Mouse (Mus musculus): Measurements from ENCODE around the gene Ina.
A peak's percentile ranks its signal among the peaks of the same experiment; 100 is the strongest.
"Not testable (repeated sequence)": the region's sequence is repeated elsewhere in the genome, so short reads cannot be mapped to it uniquely, and the experiment has no call there.

The Ina gene

DNA sequence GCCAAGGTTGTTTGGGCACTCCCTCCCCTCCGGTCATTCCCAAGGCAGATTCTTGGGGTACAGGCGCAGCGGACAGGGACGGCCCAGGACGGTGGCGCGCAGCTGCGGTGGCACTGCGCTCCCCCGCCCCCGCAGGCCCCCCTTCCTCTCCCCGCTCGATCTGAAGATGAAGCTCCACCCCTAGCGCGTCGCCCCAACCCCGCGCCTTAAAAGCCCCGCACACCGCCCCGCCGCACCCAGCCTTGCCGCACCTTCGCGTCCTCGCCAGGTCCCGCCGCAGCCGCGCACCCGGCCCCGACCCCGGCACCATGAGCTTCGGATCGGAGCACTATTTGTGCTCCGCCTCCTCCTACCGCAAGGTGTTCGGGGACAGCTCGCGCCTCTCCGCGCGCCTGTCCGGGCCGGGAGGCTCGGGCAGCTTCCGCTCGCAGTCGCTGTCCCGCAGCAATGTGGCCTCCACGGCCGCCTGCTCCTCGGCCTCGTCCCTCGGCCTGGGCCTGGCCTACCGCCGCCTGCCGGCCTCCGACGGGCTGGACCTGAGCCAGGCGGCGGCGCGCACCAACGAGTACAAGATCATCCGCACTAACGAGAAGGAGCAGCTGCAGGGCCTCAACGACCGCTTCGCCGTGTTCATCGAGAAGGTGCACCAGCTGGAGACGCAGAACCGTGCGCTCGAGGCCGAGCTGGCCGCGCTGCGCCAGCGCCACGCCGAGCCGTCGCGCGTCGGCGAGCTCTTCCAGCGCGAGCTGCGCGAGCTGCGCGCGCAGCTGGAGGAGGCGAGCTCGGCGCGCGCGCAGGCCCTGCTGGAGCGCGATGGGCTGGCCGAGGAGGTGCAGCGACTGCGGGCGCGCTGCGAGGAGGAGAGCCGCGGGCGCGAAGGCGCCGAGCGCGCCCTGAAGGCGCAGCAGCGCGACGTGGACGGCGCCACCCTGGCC, at the start of gene Ina, which contains the start of gene Nt5c2:
TSS of gene Ina (plus strand) at position 252 of the 935 bp plus-strand sequence.
TSS of gene Nt5c2 (minus strand) at position 707 of the 935 bp plus-strand sequence.
- no peak for DNase-seq (ENCODE audit: low read depth in 1 of 2, low spot score in 2 of 2)

DNA sequence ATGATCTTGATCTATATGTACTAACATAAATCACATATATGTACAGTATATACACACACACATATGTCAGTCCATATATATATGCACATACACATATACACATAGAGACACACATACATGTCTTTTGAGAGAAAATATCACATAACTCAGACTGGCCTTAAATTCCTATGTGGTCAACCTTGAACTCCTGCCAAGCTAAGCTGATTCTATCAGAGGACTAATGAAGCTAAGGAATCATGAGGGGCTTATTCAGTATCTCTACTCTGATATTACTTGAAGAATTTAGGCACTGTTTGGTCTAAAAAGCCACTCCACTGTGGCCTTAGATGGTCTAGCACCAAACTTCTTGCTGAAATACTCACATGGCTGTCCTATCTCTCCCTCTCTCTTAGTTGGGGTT, 49.0 kb upstream of the Ina start:
- no peak for DNase-seq (ENCODE audit: low read depth in 1 of 2, low spot score in 2 of 2)

DNA sequence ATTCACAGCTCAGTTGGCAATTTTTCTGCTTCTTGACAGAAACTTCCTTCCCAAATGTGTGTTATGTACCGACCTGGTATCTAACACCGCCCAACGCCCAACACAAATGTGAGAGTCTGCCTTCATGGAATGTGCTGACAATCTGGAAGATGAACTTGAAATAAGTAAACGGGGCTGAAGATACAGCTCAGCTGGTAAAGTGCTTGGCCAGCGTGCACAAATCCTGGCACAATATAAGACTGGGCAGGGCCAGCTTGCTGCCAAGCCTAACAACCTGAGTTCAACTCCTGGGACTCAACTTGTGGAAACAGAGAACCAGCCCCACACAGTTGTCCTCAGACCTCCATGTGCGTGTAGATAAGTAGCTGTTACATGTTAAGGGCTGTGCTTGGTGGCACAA, 48.2 kb upstream of the Ina start:
- DNase-seq (ENCODE audit: low read depth in 1 of 2, low spot score in 2 of 2) = no peak

DNA sequence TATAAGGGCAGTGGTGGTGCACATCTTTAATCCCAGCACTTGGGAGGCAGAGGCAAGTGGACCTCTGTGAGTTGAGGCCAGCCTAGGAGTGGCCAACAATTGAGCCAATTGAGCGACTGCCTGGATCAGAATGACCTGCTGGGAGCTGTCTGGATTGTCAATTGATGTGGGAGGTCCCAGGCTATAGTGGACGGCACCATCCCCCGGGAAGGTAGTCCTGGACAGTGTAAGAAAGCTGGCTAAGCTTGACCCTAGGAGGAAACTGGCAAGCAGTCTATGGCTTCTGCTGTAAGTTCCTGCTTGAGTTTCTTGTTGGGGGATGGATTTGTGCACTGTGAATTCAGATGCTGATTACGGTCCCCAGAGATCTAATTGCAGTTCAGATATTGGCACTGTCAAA, 46.6 kb upstream of the Ina start:
- no peak for DNase-seq (ENCODE audit: low read depth in 1 of 2, low spot score in 2 of 2)

DNA sequence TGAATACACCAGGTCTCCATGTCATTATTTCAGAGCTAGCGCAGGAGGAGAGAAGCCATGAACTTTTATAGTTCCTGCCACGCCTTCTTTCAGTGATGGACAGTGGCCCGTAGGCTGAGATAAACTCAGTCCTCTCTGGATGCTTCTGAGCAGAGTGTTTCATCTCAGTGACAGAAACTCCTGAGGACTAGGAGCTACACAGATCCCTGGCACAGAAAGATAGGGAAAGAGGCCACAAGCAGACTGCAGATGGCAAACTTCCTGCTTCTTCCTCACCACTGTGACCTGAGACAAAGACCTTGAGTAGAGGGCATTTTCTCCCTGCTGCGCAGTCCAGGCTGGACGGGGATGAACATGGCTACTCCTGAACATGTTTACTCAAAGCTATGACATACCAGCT, 45.7 kb upstream of the Ina start:
- no peak for DNase-seq (ENCODE audit: low read depth in 1 of 2, low spot score in 2 of 2)

DNA sequence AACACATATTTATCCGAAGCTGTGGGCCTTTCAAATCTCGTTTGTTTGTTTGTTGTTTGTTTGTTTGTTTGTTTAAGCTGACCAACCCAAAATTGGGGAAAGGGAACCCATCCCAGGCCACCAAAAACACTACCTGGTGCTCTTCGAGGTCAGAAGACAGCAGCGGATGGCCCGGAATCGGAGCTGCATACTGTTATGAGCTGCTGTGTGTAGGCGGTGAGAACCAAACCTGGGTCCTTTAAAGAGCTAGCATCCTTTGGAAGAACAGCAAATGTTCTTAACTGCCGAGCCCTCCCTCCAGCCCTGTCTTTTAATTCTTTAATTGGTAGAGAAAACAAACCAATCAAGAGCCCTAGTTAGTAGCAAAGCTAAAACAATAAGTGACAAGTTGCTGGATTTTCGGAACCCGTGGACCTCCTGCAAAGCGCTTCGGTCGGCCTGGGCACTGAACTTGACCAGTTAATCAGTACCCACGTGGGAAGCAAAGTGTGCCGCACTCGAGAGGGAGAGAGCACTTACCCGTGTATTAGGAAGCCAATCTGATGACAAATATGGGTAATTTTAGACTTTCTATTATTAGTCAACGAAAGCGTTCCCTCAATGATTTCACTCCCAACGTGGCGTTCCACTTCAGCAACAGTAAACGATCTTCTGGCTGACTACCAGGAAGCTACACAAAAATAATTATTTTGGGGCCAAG, 45.1 kb upstream of the Ina start:
- no peak for DNase-seq (ENCODE audit: low read depth in 1 of 2, low spot score in 2 of 2)

DNA sequence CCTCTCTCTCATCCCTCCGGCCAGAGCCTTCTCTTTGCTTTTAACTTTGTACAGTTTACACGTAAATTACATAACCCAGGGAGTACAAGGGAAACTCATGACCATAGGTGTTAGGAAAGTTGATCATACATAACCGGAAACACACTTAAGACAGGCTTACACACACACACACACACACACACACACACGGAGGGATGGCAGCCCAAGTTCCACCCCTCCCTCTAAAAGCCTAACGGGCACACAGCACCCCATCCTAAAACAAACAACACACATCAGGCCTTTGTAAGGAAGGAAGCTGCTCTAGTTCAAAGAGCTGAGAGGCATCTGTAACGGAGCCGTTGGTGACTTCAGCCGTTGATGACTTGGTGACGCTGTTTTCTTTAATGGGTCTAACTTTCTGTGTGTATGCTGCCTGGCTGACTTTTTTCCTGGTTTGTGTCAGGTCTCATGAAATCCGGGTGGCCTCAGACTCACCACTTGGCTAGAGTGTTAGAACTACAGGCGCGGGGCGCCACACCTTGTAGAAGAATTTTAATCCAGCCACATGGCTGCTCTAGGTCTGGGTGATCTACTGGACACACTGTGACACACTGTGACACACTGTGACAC, 44.3 kb upstream of the Ina start:
- DNase-seq (ENCODE audit: low read depth in 1 of 2, low spot score in 2 of 2) = no peak

DNA sequence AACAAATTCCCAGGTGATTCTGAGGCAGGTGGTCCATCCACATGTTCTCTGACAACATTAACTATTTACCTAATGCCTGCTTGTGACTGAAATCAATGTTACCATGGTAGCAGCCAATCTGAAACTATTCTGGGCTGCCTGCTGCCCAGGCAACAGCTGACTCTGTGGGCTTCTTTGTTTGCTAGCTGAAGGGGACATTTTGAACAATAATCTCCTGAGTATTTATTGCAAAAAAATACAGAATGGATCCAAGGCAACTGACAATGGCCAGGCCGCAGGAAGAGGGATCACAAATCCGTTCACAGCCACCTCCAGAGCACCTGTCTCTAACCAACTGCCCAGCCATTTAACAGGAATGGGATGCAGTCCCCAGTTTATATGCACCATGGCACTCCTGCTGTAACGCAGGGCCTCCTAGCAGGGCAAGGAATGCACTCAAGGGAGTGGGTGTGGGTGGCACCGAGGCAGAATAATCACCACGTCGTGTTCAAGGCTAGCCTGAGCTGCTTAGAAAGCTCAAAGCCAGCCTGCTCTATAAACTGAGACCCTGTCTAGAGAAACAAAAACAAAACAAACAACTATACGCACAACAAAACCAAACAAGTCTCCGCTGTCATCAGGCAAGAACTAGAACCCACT, 43.3 kb upstream of the Ina start:
- DNase-seq (ENCODE audit: low read depth in 1 of 2, low spot score in 2 of 2) = no peak

DNA sequence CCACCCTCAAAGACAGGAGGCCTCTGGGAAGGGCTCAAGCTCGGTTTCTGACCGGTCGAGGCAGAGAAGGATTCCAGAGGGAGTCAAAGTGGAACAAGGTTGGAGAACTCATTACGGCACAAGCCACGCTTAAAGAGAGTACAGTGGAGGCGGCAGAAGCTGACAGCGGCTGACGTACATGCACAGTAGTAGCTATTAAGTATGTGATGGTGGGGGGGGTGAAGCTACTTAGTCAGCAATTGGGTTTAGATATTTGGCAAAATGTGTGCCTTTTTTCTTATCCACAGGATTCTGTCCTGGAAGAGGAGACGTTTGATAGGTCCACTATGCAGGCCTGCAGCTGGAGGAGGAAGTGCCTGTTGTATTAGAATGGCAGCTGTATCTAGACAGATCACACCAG, 42.8 kb upstream of the Ina start:
- no peak for DNase-seq (ENCODE audit: low read depth in 1 of 2, low spot score in 2 of 2)

DNA sequence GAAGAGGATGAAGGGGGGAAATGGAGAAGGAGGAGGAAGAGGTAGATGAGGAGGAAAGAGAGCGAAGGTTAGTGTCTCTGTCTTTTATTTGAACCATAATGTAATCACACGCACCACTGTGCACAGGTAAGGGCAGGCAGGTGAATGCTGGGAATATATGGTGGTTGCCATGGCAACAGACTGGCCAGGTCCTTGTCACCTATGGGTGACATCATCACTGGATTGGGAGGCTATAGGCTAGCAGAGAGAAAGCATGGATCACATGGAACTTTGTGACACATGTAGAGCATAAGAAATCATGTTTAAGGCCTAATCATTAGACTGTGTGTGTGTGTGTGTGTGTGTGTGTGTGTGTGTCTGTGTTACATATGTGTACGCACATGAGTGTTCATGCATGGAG, 42.3 kb upstream of the Ina start:
- DNase-seq (ENCODE audit: low read depth in 1 of 2, low spot score in 2 of 2) = no peak

DNA sequence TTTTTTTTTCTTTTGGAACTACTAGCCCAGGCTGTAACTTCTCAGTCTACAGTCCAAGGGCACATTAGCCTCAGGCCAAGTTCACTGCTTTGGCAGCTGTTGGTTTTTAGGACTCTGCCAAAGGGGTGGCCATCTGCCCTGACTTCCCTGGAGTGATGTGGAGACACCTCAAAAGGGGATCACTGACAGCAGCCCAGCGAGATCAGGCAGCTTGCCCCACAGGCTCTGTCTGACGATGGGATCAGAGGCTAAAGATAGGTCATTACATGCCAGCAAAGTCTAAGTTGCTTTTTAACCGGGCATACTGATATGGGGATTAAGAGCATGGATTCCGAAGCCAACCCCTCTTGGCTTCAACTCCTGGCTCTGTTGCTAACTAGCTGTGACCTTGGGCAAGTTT, 38.9 kb upstream of the Ina start:
- DNase-seq (ENCODE audit: low read depth in 1 of 2, low spot score in 2 of 2) = no peak

DNA sequence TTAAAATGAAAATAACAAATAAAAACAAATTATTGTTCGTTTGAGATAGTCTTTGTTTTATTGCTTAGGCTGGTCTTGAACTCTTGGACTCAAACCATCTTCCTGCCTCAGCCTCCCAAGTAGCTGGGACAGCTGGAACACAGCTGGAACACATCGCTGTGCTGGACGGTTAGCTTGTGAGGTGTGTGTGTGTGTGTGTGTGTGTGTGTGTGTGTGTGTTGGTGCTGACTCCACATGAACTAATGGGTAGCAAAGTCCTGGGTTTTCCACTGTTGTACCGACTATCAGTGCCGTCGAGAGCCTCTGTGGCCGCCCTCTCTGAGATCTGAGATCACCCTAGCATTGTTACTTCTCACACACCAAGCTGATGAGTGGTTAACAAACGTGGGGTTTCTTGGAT, 38.5 kb upstream of the Ina start:
- no peak for DNase-seq (ENCODE audit: low read depth in 1 of 2, low spot score in 2 of 2)

DNA sequence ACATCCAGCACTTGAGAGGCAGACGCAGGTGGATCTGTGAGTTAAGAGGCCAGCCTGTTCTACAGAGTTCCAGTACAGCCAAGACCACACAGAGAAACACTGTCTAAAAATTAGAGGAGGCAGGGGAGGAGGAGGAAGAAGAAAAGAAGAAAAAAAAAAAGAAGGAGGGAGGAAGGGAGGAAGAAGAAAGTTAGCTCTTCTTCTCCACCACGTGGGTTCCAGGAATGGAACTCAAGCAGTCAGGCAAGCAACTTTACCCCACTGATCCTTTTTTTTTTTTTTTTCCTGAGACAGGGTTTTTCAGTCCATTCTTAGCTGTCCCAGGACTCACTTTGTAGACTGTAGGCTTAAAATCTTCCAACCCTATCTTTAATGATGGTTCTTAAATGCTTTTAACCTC, 37.8 kb upstream of the Ina start:
- no peak for DNase-seq (ENCODE audit: low read depth in 1 of 2, low spot score in 2 of 2)

DNA sequence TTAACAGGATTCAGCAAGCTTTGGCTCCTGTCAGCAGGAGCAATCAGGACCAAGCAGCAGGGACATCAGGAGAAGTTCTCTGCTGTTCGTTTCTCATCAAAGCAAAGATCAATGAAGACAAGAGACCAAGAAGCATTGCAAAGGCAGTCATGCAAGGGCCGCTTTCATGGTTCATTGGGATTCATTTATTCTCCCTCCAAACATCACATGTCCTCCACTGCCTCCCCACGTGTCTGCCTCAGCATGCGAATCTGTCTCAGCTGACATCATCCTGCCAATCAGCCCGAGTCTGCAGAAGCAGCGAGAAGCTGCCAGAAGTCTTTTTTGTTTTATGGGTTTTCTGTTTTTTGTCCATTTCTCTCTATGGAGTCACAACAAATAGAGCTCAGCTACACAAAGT, 37.0 kb upstream of the Ina start:
- no peak for DNase-seq (ENCODE audit: low read depth in 1 of 2, low spot score in 2 of 2)

DNA sequence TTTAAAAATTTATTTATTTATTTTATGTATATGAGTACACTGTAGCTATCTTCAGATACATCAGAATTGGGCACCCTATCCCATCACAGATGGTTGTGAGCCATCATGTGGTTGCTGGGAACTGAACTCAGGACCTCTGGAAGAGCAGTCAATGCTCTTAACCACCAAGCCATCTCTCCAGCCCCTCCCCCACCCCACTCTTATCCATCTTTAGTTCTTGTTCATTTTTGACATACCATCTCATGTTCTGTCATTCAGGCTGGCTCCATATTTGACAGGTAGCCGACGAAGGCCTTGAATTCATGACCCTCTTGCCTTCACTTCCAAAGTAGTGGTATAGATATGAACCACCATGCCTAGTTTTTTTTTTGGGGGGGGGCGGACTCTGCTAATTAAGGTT, 36.4 kb upstream of the Ina start:
- not testable (repeated sequence) for DNase-seq (ENCODE audit: low read depth in 1 of 2, low spot score in 2 of 2)

DNA sequence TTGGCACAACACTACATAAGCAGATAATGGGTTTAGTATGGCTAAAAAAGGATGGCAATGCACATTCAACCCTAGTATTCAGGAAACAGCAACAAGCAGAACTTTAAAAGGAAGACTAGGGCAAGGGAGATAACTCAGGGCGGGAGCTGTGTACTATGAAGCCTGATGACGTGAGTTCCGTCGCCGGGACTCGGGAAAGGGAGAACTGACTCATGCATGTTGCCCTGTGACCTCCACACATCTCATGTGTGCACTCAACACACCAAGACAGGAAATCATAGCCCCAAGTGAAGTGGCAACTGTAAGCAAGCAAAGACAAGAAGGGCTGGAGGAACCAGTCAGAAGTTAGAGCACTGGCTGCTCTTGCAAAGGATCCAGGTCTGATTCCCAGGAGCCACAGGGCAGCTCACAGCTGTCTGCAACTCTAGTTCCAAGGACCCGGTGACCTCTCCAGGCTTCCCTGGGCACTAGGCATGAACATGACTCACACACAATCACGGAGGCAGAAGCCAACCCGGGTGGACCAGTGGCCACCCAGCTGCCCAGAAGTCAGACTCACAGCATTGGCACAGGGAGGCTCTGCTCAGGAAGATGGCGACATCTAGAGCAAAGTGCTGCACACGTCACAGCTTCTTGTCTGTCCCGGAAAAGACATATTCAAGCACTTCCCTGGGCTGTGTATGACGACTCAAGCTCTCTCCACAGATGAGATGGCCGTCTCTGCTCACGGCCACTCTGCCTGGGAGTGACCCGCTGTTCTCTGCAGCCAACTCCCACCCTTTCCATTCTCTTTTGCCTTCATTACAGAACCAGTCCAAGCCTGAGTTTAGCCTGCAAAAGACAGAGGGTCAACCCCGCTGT, 35.3 kb upstream of the Ina start:
- peak in 1 of 2 experiments; percentile 13 for DNase-seq (ENCODE audit: low read depth in 1 of 2, low spot score in 2 of 2)

DNA sequence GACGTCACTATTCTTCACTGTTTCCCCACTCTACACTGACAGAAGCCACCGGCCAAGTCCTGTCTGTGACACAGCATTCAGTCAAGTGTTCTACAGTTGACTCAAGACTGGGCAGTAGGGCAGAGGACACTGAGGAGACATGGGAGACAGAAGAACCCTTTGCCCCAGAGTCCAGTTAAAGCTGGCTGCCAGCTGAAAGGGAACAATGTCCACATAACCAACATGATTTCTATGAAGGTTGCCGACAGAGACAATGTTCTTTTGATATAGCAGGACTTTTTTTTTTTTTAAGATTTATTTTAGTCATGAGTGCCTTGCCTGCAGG, 34.8 kb upstream of the Ina start:
- DNase-seq (ENCODE audit: low read depth in 1 of 2, low spot score in 2 of 2) = no peak

DNA sequence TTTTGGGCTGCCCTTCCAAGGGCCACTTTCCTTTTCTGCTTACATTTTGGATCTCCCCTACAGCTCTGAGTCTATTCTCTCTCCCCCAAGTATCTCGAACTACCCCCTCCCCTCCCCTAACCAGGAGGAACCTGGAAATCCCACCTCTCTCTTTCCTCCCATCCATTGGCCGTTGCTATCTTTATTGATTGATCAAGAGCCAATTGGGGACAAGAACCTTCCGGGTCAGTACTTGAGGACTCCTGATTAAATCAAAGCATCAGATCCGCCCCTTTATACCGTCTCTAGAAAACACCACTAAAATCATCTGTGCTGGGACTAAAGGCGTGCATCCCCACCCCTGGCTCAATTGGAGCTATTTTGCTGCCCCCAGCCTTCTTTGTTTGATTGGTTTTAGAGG, 33.0 kb upstream of the Ina start:
- no peak for DNase-seq (ENCODE audit: low read depth in 1 of 2, low spot score in 2 of 2)

DNA sequence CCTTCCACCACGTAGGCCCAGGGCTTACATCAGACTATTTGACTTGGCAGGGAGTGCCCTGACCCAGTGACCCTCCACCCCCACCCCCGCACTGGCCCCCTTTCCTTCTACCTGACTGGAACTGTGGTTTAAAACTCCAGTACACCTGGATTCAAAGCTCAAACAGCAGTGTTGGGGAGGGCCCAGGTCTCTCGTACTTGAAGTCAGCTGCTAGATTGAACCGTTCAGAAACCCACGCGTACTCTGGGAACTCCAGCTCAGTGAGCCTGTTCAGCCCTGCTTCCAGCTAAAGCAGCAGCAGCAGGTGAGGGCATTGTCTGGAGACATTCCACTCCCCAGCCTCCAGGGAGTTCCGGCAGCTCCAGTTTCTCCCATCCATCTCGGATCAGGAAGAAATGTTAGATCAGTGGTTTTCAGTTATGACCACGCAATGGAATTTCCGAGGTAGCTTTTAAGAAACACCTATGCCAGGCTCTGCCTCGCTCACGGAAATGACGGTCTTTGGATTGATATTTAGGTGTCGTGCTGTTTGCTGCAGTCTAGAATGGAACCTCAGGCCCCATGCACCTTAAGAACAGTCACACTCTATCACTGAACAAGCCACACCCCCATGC, 31.0 kb upstream of the Ina start:
- DNase-seq (ENCODE audit: low read depth in 1 of 2, low spot score in 2 of 2) = no peak

DNA sequence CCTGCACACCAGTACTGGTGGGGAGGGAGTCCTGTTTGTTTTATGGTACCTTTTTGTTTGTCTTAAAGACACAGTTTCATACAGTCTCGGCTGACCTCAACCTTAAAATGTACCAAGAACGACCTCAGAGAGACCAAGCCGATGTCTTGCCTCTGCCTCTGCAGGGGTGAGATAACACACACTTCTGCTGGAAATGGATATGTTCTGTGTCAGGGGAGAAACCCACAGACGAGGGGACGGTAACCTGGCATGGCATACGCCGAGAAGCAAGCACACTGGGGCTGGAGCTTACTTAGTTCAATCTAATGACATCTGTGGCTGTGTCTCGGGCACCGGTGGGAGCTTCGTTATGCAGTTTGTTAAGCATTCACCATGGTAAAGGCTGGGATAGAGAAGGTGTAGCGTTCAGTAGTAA, 30.5 kb upstream of the Ina start:
- DNase-seq (ENCODE audit: low read depth in 1 of 2, low spot score in 2 of 2) = no peak
